Mouse (Mus musculus) gastrocnemius, postnatal 14 days (tissue): ENCODE measurements around the gene Grtp1. TPM values are rescaled to one million over a fixed set of nuclear protein-coding genes. Genes with fewer than 3 reads are reported as not detected.

ENCODE experiments used
- DNase-seq: peaks from one replicate; pipeline ENCODE4 v3.0.0; 2021; ENCODE audit warnings: mixed read lengths
- intact Hi-C: fragments of 180-260 bp; cut with DNase I; formaldehyde crosslinking; loops from one replicate; pipeline ENCODE4 v1.15.1; 2025; ENCODE audit warnings: low total_unique reads
- total RNA-seq, 2 experiments: library from RNA; stranded (reverse); gene quantifications; 2 replicates each; pipeline ENCODE4 v1.2.3; 2021

Gene Grtp1
- total RNA-seq, 2 experiments from 2014 or later, result 10.1 to 12.4 TPM

DNA sequence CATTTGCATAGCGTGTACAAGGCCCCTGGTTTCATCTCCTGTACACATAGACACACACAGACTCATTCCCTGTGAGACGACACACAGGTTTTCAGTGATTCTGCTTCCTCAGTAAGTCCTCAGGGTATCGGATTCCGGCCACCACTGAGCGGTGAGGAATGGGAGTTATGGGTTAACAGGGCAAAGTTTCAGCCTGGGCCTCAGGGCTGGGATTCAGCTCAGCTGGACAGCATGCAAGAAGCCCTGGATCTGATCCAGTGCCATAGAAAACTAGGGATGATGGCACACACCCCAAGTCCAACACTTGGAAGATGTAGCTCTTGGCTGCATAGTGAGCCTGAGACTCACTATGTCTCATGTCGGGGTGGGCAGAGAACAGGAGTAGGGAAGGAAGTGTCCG, 20.5 kb downstream of the Grtp1 start:
- intact Hi-C loops, result loop anchor here (5.0 kb wide), 1 partner anchor 38 kb away; no protein-coding TSS in a partner anchor
- no peak for DNase-seq

DNA sequence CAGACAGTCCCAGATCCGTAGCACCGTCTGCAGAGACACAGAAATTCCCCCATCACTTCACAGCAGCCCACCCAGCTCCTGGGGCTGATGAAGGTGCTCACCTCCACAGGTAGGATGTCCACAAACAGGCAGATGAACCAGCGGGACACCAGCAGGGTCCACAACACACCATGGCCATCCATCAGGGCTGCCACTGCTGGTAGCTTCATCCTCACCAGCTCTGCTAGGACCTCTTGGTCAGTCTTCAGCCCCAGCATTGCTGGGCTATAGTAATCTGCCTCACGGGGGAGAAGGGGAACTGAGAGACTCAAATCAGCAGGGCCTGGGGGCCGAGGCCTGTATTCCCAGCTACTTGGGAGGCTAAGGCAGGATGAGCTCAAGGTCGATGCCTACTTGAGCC, 20.9 kb downstream of the Grtp1 start:
- intact Hi-C loops, result loop anchor here (5.0 kb wide), 1 partner anchor 37 kb away; no protein-coding TSS in a partner anchor
- DNase-seq, result no peak

- intact Hi-C loops, result loop anchor here (5.0 kb wide), 1 partner anchor 36 kb away; no protein-coding TSS in a partner anchor
- DNase-seq, result no peak
Observed at GRCm38 (mm10) chr8:13178137-13178536, 22.3 kb downstream of the Grtp1 start.

DNA sequence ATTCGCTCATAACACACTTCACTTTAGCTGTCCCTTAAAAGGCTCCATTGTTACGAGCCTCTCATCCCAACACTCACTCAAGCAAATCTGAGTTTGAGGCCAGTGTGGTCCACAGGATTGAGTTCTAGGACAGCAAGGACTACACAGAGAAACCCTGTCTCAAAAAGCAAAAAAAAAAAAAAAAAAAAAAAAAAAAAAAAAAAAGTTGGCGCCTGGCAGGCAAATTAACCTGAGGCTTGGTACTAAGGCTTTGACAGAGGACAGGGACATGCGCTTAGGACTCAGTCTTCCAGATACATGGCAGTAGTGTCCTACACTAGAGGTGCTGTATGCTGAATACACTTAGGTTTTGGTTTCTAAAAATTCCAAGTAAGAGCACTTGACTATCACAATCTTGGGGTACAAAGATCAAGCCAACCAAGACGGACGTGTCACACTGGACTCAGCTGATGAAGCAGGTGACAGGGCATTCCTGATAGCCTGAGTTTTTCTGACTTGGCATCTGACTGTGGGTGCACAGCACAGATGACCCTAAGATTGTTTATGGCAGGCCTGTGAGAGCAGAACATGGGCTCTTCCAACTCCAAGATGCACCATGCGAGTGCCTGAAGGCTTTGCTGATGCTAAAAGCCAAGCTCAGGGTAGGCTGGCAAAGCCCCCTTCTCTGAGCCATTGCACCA, 23.1 kb downstream of the Grtp1 start:
- intact Hi-C loops, result loop anchor here (5.0 kb wide), 1 partner anchor 35 kb away; no protein-coding TSS in a partner anchor
- DNase-seq, result no peak

DNA sequence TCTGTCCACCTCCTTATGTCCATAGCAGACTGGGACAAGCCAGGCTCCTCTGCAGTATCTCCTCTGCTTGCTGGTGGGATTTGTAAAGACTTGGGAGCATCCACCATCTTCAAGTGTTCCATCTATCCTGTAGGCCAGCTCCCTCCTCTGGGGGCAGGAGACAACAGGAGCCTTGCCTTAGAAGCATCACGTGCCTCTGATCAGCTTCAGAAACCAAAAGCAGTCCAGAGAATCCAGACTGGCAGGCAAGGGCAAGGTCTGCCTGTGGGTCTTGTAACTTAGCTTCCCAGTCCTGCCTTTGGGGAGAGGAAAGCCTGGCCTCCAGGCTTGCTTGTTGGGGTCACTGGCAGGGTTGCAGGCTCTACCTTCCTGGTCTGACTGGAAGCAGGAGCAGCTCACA, 24.8 kb downstream of the Grtp1 start:
- DNase-seq, result no peak
- intact Hi-C loops, result loop anchor here (5.0 kb wide), 1 partner anchor 33 kb away; no protein-coding TSS in a partner anchor

DNA sequence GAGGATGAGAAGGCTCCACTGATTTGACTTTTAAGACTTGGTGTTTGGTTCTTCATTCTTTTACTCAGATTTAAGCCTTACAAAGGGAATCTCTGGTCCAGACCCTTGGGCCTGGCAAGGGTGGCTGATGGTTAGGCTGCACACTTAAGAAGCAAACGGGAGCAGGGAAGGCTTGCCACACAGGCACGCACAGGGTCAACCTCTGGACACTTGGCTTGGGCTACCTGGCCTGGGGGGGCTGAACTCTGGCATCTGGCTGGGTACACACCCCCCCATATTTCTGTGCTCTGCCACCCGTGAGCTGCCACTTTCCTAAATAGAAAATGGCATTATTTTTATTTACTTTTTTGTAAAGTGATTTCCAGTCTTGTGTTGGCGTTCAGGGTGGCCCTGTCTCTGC, 25.6 kb downstream of the Grtp1 start:
- DNase-seq, result no peak
- intact Hi-C loops, result loop anchor here (5.0 kb wide), 1 partner anchor 33 kb away; no protein-coding TSS in a partner anchor

GRCm38 (mm10) chr8:13174305-13174704, 26.1 kb downstream of the Grtp1 start:
- intact Hi-C loops, result no loop called here
- no peak for DNase-seq

DNA sequence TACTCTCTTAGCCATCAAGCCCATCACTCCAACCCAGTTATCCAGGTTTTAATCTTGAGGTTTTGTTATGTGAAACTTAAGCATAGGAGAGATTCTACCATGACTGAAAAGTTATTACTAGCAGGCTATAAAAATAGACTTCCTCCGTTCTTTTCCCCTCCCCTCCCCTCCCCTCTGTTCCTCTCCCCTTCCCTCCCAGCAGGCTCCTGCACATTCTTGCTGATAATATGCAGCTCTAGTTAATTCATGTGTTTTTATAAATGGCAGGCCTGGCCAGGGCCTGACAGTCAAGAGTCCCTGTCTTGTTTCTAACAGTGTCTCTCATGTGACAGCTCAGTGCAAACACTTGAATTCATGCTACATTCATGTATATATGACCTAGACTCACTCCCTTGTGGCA, 29.9 kb downstream of the Grtp1 start:
- no peak for DNase-seq
- intact Hi-C loops, result no loop called here

GRCm38 (mm10) chr8:13164361-13164760, 36.1 kb downstream of the Grtp1 start:
- intact Hi-C loops, result no loop called here
- no peak for DNase-seq

DNA sequence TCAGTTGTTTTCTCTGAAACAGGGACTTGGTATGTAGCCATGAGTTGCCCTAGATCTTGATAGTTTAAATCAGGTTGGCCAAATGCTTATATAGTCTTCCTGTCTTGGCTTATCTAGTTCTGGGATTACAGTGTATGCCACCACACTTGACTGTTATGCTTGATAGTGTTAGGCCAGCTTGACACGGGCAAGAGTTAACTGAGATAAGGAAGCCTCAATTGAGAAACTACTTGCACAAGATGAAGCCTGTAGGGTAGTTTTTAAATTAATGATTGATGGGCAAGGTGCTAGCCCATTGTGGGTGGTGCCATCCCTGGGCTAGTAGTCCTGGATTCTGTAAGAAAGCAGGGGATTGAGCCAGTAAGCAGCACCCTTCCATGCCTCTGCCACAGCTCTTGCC, 36.9 kb downstream of the Grtp1 start:
- DNase-seq, result no peak
- intact Hi-C loops, result no loop called here

DNA sequence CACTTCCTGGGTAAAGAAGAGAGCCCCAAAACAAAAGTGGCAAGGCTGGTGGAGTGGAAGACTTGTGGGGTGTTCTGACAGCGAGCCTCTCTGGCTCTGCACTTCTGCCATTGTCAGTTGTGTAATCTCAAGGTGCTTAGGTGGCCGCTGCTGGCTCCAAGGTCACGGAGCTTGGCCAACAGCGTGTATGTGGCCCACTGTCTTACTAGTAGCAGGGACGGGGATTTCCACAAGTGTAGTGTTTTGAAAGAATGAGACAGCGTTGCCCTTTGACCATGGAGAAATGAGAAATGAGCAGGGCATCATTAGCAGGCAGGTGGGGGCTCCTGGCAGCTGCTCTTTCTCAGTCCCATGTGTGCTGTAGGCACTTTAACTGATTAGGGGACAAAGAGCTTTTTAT, 38.3 kb downstream of the Grtp1 start:
- intact Hi-C loops, result no loop called here

DNA sequence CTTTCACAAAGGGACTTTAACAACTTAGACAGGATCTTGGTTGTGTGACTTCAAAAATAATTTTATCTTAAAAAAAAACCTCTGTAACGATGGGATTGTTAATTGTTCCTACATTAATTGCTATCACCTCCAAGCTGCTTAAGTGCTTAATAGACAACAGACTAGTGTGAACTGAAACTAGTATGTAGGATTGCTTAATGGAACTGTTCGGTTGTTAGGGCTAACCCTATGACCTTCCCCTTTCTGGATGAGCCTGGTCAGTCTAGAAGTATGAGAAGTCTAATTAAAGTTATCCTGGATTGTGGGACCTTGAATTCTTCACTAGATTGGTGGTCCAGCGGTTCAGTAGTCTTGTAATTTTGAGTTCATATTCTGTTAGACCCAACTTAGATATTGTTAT, 39.7 kb downstream of the Grtp1 start:
- no peak for DNase-seq
- intact Hi-C loops, result no loop called here

More for the DNA sequence above, 38.3 kb downstream of the Grtp1 start:
- DNase-seq, result no peak

DNA sequence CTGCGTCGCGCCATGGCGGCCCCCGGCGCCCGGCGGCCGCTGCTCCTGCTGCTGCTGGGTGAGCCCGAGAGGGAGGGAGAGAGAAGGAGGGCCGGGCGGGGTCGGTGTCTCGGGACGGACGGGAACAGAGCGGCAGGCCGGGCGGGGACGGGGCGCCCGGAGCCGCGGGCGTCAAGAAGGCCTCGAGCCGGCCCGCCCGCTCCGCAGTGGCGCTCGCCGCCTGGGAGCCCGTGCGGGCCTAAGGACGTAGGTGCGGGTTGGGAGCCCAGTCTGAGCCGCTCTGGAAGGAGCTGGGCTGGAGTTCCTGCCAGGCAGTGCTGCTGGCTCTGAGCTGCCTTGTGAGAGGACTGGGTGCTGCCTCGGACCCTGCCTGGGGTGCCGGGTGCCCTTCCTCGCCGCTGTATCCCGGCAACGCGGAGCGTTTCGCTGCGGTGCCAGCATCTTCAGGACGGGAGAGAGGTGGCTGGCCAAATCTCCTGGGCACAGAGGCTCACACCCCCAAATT, 41.0 kb downstream of the Grtp1 start:
- intact Hi-C loops, result no loop called here
- DNase-seq, result no peak

- intact Hi-C loops, result no loop called here
- DNase-seq, result peak; percentile 100
Observed at GRCm38 (mm10) chr8:13158718-13159376, 41.6 kb downstream of the Grtp1 start, which contains the start of gene Lamp1. Lamp1 (plus strand) TSS chr8:13159161.

- intact Hi-C loops, result no loop called here
- no peak for DNase-seq
Observed at GRCm38 (mm10) chr8:13156327-13157097, 43.9 kb downstream of the Grtp1 start.

DNA sequence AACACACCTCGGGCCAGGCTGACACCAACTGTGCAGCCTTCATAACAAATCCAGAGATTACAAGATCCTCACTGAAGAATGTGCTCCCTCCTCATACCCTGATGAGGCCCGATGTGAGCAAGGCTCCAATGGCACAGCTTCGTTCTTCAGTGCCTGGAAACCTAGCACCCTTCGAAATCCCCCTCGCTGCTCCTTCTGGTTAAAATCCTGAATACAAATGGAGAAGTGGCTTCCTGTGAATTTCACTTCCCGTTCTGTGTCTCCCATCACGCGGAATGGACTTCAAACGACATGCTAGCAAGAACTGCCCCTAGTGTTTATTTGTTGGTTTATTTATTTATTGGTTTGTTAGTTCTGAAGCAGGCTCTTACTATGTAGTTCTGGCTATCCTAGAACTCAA, 45.1 kb downstream of the Grtp1 start:
- no peak for DNase-seq
- intact Hi-C loops, result no loop called here

GRCm38 (mm10) chr8:13154099-13154498, 46.3 kb downstream of the Grtp1 start:
- intact Hi-C loops, result no loop called here
- DNase-seq, result peak; percentile 28

GRCm38 (mm10) chr8:13150929-13151328, 49.5 kb downstream of the Grtp1 start:
- intact Hi-C loops, result no loop called here
- no peak for DNase-seq

DNA sequence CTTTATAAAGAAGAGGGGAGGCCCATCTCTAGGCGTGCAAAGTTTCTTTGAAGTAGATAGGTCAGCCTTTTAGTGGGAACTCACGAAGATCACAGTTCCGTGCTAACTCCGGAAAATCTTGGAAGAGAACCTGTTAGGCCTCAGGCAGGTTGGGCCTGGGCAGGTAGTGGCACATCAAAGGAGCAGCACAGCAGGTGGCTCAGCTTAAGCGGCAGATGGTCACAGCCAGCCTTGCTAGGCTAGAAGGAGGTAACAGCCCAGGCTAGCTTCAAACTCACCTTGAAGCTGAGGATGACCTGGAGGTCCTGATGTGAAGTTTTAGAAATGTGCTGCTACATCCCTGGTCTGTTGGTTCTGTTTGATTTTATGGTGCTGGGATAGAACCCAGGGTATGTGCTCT, 50.6 kb downstream of the Grtp1 start:
- intact Hi-C loops, result no loop called here
- no peak for DNase-seq

GRCm38 (mm10) chr8:13149287-13149686, 51.1 kb downstream of the Grtp1 start:
- no peak for DNase-seq
- intact Hi-C loops, result no loop called here
